Mouse (Mus musculus) lung, adult 2 months (tissue): ENCODE measurements around the gene Surf2.

ENCODE experiments used
- CTCF ChIP-seq: fragments of 200-500 bp; IDR thresholded peaks from 2 replicates; pipeline ENCODE4 v1.5.1; 2011; ENCODE audit warnings: mild to moderate bottlenecking, low read length, control low read depth; ENCODE audit not compliant: insufficient read depth
- POLR2A ChIP-seq: fragments of 200-500 bp; IDR thresholded peaks from 2 replicates; pipeline ENCODE4 v1.6.1; 2011; ENCODE audit warnings: low read depth, mild to moderate bottlenecking, control low read depth, low read length, borderline replicate concordance; ENCODE audit errors: extremely low read depth

GRCm38 (mm10) chr2:26954735-26955395 lies 38.7 kb downstream of the Surf2 start:
- TF ChIP-seq POLR2A (no peak), CTCF (no peak)
